Mouse (Mus musculus) MEL (cell line): ENCODE results near the gene Slc29a1. TPM values are rescaled to one million over a fixed set of nuclear protein-coding genes. Genes with fewer than 3 reads are reported as not detected.

Experiments
- DNase-seq: peaks from one replicate; pipeline ENCODE4 v3.0.0; 2011; ENCODE audit warnings: low read depth, low spot score
- H3K27ac ChIP-seq: 2 replicates; pipeline ENCODE4 v1.5.1; 2012; ENCODE audit warnings: low read depth, mild to moderate bottlenecking, control low read depth, low read length, moderate library complexity; ENCODE audit not compliant: control insufficient read depth
- H3K27me3 ChIP-seq, 2 experiments: fragments of 150-350 bp in 1 of 2; sonication (generic) in 1 of 2; 2 replicates each; pipeline ENCODE4 v1.6.1; 2012; ENCODE audit warnings: low read length in 2 of 2, mild to moderate bottlenecking in 2 of 2, improper control_type of control experiment in 1 of 2, moderate library complexity in 1 of 2; ENCODE audit not compliant: insufficient read depth in 2 of 2, control insufficient read depth in 1 of 2
- H3K36me3 ChIP-seq, 2 experiments: 2 replicates each; pipeline ENCODE4 v1.6.1; 2012 to 2014; ENCODE audit warnings: low read length in 2 of 2, improper control_type of control experiment in 1 of 2, inconsistent platforms in 1 of 2, mild to moderate bottlenecking in 1 of 2; ENCODE audit not compliant: insufficient read depth in 2 of 2, control insufficient read depth in 1 of 2
- H3K4me1 ChIP-seq, 2 experiments: fragments of 150-350 bp in 1 of 2; sonication (generic) in 1 of 2; 2 replicates each; pipeline ENCODE4 v1.6.1; 2012; ENCODE audit warnings: low read length in 2 of 2, improper control_type of control experiment in 1 of 2, mild to moderate bottlenecking in 1 of 2; ENCODE audit not compliant: insufficient read depth in 2 of 2, control insufficient read depth in 1 of 2
- H3K4me3 ChIP-seq, 2 experiments: fragments of 150-350 bp in 1 of 2; sonication (generic) in 1 of 2; 2 replicates each; pipeline ENCODE4 v1.5.1; 2012; ENCODE audit warnings: low read depth in 2 of 2, low read length in 2 of 2, mild to moderate bottlenecking in 2 of 2, moderate library complexity in 2 of 2, control low read depth in 1 of 2, improper control_type of control experiment in 1 of 2; ENCODE audit not compliant: control insufficient read depth in 1 of 2, insufficient read depth in 1 of 2
- H3K79me2 ChIP-seq: 2 replicates; pipeline ENCODE4 v1.6.1; 2012; ENCODE audit warnings: mild to moderate bottlenecking, low read length, moderate library complexity; ENCODE audit not compliant: control insufficient read depth, poor library complexity, insufficient read depth
- H3K9ac ChIP-seq: 2 replicates; pipeline ENCODE4 v1.6.1; 2012; ENCODE audit warnings: low read depth, mild to moderate bottlenecking, control low read depth, low read length, moderate library complexity; ENCODE audit not compliant: control insufficient read depth, poor library complexity, severe bottlenecking
- H3K9me3 ChIP-seq: fragments of 150-350 bp; sonication (generic); replicated peaks from 2 replicates; pipeline ENCODE4 v1.6.1; 2012; ENCODE audit warnings: mild to moderate bottlenecking, low read length, improper control_type of control experiment, moderate library complexity; ENCODE audit not compliant: insufficient read depth
- BHLHE40 ChIP-seq: IDR thresholded peaks from 2 replicates; pipeline ENCODE4 v1.6.1; 2012; ENCODE audit warnings: low read depth, mild to moderate bottlenecking, inconsistent platforms, low read length, improper control_type of control experiment, borderline replicate concordance
- CHD1 ChIP-seq: IDR thresholded peaks from 2 replicates; pipeline ENCODE4 v1.6.1; 2012; ENCODE audit warnings: low read depth, mild to moderate bottlenecking, inconsistent platforms, low read length, improper control_type of control experiment
- CHD2 ChIP-seq: IDR thresholded peaks from 2 replicates; pipeline ENCODE4 v1.6.1; 2011; ENCODE audit warnings: low read length, improper control_type of control experiment
- CTCF ChIP-seq, 3 experiments: IDR thresholded peaks in 2 of 3; conservative IDR thresholded peaks in 1 of 3; 2 replicates each; pipeline ENCODE4 v1.5.1; 2011 to 2012; ENCODE audit warnings: low read length in 3 of 3, low read depth in 2 of 3, mild to moderate bottlenecking in 2 of 3, improper control_type of control experiment in 1 of 3, inconsistent platforms in 1 of 3, mixed read lengths in 1 of 3, moderate library complexity in 1 of 3; ENCODE audit not compliant: control insufficient read depth in 1 of 3, insufficient read depth in 1 of 3, poor library complexity in 1 of 3, severe bottlenecking in 1 of 3
- E2F4 ChIP-seq: IDR thresholded peaks from 2 replicates; pipeline ENCODE4 v1.6.1; 2011; ENCODE audit warnings: low read depth, low read length, improper control_type of control experiment, borderline replicate concordance
- EP300 ChIP-seq, 2 experiments: IDR thresholded peaks; 2 replicates each; pipeline ENCODE4 v1.6.1; 2011; ENCODE audit warnings: improper control_type of control experiment in 2 of 2, low read length in 2 of 2, low read depth in 1 of 2, mild to moderate bottlenecking in 1 of 2
- GATA1 ChIP-seq: IDR thresholded peaks from 2 replicates; pipeline ENCODE4 v1.6.1; 2011; ENCODE audit warnings: low read depth, low read length, improper control_type of control experiment
- HCFC1 ChIP-seq: IDR thresholded peaks from 2 replicates; pipeline ENCODE4 v1.6.1; 2012; ENCODE audit warnings: low read depth, mild to moderate bottlenecking, inconsistent platforms, low read length, improper control_type of control experiment, moderate library complexity
- MAFK ChIP-seq: IDR thresholded peaks from 2 replicates; pipeline ENCODE4 v1.6.1; 2011; ENCODE audit warnings: low read depth, mild to moderate bottlenecking, low read length, improper control_type of control experiment, borderline replicate concordance
- MYC ChIP-seq: IDR thresholded peaks from 2 replicates; pipeline ENCODE4 v1.6.1; 2011; ENCODE audit warnings: low read depth, mild to moderate bottlenecking, low read length, improper control_type of control experiment, moderate library complexity
- NELFE ChIP-seq: IDR thresholded peaks from 2 replicates; pipeline ENCODE4 v1.6.1; 2011; ENCODE audit warnings: low read depth, low read length, improper control_type of control experiment
- POLR2A ChIP-seq, 2 experiments: IDR thresholded peaks; 2 replicates each; pipeline ENCODE4 v1.6.1; 2011 to 2012; ENCODE audit warnings: low read length in 2 of 2, mild to moderate bottlenecking in 2 of 2, control low read depth in 1 of 2, improper control_type of control experiment in 1 of 2, low read depth in 1 of 2, moderate library complexity in 1 of 2; ENCODE audit not compliant: control insufficient read depth in 1 of 2, insufficient read depth in 1 of 2, poor library complexity in 1 of 2
- POLR2AphosphoS2 ChIP-seq: IDR thresholded peaks from 2 replicates; pipeline ENCODE4 v1.6.1; 2011; ENCODE audit warnings: low read length, improper control_type of control experiment
- POLR2AphosphoS5 ChIP-seq: IDR thresholded peaks from 2 replicates; pipeline ENCODE4 v1.6.1; 2012; ENCODE audit warnings: low read depth, borderline replicate concordance, mild to moderate bottlenecking, inconsistent platforms, low read length, moderate library complexity, mixed read lengths
- RAD21 ChIP-seq: IDR thresholded peaks from 2 replicates; pipeline ENCODE4 v1.6.1; 2011; ENCODE audit warnings: mild to moderate bottlenecking, low read depth, low read length, improper control_type of control experiment
- RCOR1 ChIP-seq: IDR thresholded peaks from 2 replicates; pipeline ENCODE4 v1.6.1; 2012; ENCODE audit warnings: low read depth, mild to moderate bottlenecking, inconsistent platforms, low read length, improper control_type of control experiment
- SIN3A ChIP-seq: IDR thresholded peaks from 2 replicates; pipeline ENCODE4 v1.6.1; 2012; ENCODE audit warnings: low read length, improper control_type of control experiment, inconsistent platforms
- UBTF ChIP-seq: IDR thresholded peaks from 2 replicates; pipeline ENCODE4 v1.6.1; 2012; ENCODE audit warnings: low read depth, mild to moderate bottlenecking, inconsistent platforms, low read length, improper control_type of control experiment, moderate library complexity, borderline replicate concordance; ENCODE audit not compliant: insufficient read depth
- ZC3H11A ChIP-seq: IDR thresholded peaks from 2 replicates; pipeline ENCODE4 v1.6.1; 2012; ENCODE audit warnings: low read depth, mild to moderate bottlenecking, inconsistent platforms, low read length, improper control_type of control experiment
- ZKSCAN1 ChIP-seq: IDR thresholded peaks from 2 replicates; pipeline ENCODE4 v1.6.1; 2012; ENCODE audit warnings: low read depth, mild to moderate bottlenecking, inconsistent platforms, low read length, improper control_type of control experiment, moderate library complexity
- polyA plus RNA-seq, 2 experiments: library from polyadenylated mRNA; stranded (reverse) in 1 of 2; unstranded in 1 of 2; fragments of >175 nt in 1 of 2; fragments of >200 nt in 1 of 2; gene quantifications; 2 replicates each; pipeline versions ENCODE4 v1.2.1 to v1.2.4; 2012; ENCODE audit warnings: low replicate concordance in 2 of 2, low read depth in 1 of 2; ENCODE audit not compliant: insufficient read length in 2 of 2, insufficient read depth in 1 of 2, missing spikeins in 1 of 2
- total RNA-seq: library from RNA; depleted of rRNA; stranded (reverse); fragments of 300-350 nt; gene quantifications from 2 replicates; pipeline ENCODE4 v1.2.3, GENCODE M21; 2012

The Slc29a1 gene
- total and polyA plus RNA-seq, 3 experiments: 238 to 341 TPM; not detected in 1

GRCm38 (mm10) chr17:45546941-45547340 lies 52.5 kb downstream of the Slc29a1 start:
- no peak for DNase-seq
- TF ChIP-seq CTCF (IDR thresholded peaks at IDR 0.05 in 2 of 3, conservative IDR thresholded peaks at IDR 0.05 in 1 of 3; ENCODE audit: control insufficient read depth in 1 of 3, insufficient read depth in 1 of 3, low read depth in 2 of 3, low read length in 3 of 3, poor library complexity in 1 of 3, severe bottlenecking in 1 of 3) (no peak), BHLHE40 (no peak), MYC (no peak), RCOR1 (no peak), SIN3A (no peak), CHD1 (no peak), HCFC1 (no peak), ZKSCAN1 (no peak), POLR2AphosphoS2 (no peak), POLR2AphosphoS5 (no peak), UBTF (no peak), NELFE (no peak), POLR2A (IDR thresholded peaks at IDR 0.05; ENCODE audit: control insufficient read depth in 1 of 2, insufficient read depth in 1 of 2, low read depth in 1 of 2, low read length in 2 of 2, poor library complexity in 1 of 2) (no peak), ZC3H11A (no peak), CHD2 (no peak)
- H3K79me2 ChIP-seq: no peaks in the 10 kb centered on the region
- peaks cover 2 to 4% of the 10 kb centered on the region in 2 experiments; a peak in 3 of 4 replicates for H3K27me3 ChIP-seq
- no peak overlapping the region for H3K4me3 ChIP-seq
- peaks cover 0 to 10% of the 10 kb centered on the region in 2 experiments; a peak in 1 of 4 replicates for H3K4me1 ChIP-seq
- H3K9me3 ChIP-seq: no peaks in the 10 kb centered on the region
- no peaks in the 10 kb centered on the region for H3K36me3 ChIP-seq
- no peak overlapping the region for H3K9ac ChIP-seq
- H3K27ac ChIP-seq: no peak overlapping the region

DNA sequence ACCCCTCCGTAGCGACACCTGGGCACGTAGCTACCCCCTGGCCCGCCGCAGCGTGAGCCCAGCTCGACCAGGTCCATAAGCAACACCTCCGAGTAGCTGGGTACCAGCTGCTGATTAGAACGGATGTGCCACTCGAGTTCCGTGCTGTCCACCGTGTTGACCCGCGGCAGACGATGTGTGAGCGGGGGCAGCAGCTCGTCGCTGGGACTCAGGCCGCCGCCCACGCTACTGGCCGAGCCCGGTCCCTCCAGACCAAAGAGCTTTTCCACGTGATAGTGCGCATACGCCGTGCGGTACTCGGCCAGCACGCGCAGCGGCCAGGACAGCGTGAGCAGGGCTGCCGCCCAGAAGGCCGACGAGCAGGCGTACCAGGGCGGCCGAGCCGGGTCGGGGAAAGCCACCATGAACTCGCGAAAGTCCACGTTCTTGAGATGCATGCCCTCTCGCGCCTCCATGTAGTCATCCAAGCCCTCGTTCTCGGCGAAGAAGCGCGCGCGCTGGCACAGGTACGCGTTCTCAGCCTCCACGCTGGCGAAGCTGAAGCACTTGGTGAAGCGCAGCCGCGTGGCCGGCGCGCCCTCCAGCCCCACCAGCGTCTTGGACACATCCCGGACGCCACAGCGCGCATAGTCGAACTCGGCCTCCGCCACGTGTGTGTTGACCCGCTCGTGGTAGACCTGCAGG lies 54.0 kb downstream of the Slc29a1 start:
- DNase-seq: no peak
- Histone ChIP-seq H3K27ac (no peak overlapping the region), H3K36me3 (no peaks in the 10 kb centered on the region), H3K4me1 (peaks cover 0 to 8% of the 10 kb centered on the region in 2 experiments; a peak in 1 of 4 replicates), H3K27me3 (peaks cover 2% of the 10 kb centered on the region in 2 experiments; a peak in 2 of 4 replicates), H3K4me3 (no peak overlapping the region), H3K9ac (no peak overlapping the region), H3K79me2 (no peaks in the 10 kb centered on the region), H3K9me3 (no peaks in the 10 kb centered on the region)
- no peak for TF ChIP-seq E2F4
- TF ChIP-seq ZC3H11A: no peak
- no peak for TF ChIP-seq EP300 (IDR thresholded peaks at IDR 0.05; ENCODE audit: low read depth in 1 of 2, low read length in 2 of 2)
- TF ChIP-seq CHD2: no peak
- TF ChIP-seq SIN3A: no peak
- TF ChIP-seq BHLHE40: no peak
- no peak for TF ChIP-seq GATA1
- TF ChIP-seq NELFE: no peak
- TF ChIP-seq MAFK: no peak
- TF ChIP-seq POLR2A (IDR thresholded peaks at IDR 0.05; ENCODE audit: control insufficient read depth in 1 of 2, insufficient read depth in 1 of 2, low read depth in 1 of 2, low read length in 2 of 2, poor library complexity in 1 of 2): no peak
- no peak for TF ChIP-seq RAD21
